Mouse (Mus musculus) large intestine, adult 2 months (tissue): ENCODE measurements around the gene Bri3bp. TPM values are rescaled to one million over a fixed set of nuclear protein-coding genes. Genes with fewer than 3 reads are reported as not detected.

Experiments used
- DNase-seq: peaks from one replicate; pipeline ENCODE4 v3.0.0-alpha.2; 2012; ENCODE audit warnings: low read depth, low spot score
- WGBS: fragments of 180-500 bp; shearing (Covaris S2); methylation state at CpG from one replicate; pipeline ENCODE4 v1.1.7; 2018; 5-methylcytosine and 5-hydroxymethylcytosine counted together
- polyA plus RNA-seq: library from polyadenylated mRNA; depleted of rRNA; stranded (reverse); fragments of >200 nt; gene quantifications from 2 replicates; pipeline ENCODE4 v1.2.3, GENCODE M21; 2012

Gene Bri3bp
- polyA plus RNA-seq, 1 experiment: 9.2 TPM

DNA sequence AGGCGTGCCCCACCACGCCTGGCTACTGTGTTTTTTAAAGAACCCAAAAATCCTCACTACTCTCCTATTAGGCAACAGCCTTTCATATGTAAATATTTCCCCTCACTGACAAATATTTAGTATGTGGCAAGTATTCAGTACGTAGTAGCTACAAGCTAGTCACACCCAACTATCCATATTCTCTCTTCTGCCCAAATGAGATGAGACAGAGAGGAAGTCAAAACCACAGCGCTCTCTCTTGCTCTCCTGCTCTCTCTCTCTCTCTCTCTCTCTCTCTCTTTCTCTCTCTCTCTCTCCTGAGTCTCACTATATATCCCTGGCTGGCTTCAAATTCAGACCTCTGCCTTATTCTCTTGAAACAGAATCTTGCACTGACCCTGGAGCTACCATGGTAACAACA is 3.2 kb downstream of the Bri3bp start:
- WGBS: 71% methylated on average over 4 of the region's 4 CpGs
- DNase-seq: no peak

- 73% methylated on average over 7 of the region's 7 CpGs for WGBS
- no peak for DNase-seq
Measured at GRCm38 (mm10) chr5:125446344-125446743, 5.0 kb downstream of the Bri3bp start.

- 71% methylated on average over 3 of the region's 3 CpGs for WGBS
- no peak for DNase-seq
Measured at GRCm38 (mm10) chr5:125448026-125448425, 6.7 kb downstream of the Bri3bp start.

DNA sequence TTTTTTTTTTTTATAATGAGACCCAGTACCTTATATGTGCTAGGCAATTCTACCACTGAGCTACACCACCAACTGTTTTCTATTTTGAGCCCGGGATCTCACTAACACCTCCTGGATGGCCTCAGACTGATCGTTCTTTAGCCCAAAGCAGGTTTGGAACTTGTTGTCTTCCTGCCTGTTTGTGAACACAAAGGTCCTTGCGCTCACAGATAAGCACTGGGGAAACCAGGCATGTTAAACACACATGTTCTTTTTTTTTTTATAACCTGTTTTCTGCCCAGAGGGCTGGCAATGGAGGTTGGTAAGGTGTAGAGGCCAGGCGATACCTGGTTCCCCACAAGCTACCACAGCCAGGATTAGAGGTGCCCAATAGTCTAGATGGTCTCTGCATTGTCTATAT is 7.3 kb downstream of the Bri3bp start:
- 93% methylated on average over 4 of the region's 4 CpGs for WGBS
- DNase-seq: no peak

GRCm38 (mm10) chr5:125449306-125449705 is 7.9 kb downstream of the Bri3bp start:
- DNase-seq: no peak
- WGBS: 78% methylated on average over 5 of the region's 5 CpGs

GRCm38 (mm10) chr5:125452573-125452972 is 11.2 kb downstream of the Bri3bp start:
- DNase-seq: no peak
- 82% methylated on average over 9 of the region's 9 CpGs for WGBS

DNA sequence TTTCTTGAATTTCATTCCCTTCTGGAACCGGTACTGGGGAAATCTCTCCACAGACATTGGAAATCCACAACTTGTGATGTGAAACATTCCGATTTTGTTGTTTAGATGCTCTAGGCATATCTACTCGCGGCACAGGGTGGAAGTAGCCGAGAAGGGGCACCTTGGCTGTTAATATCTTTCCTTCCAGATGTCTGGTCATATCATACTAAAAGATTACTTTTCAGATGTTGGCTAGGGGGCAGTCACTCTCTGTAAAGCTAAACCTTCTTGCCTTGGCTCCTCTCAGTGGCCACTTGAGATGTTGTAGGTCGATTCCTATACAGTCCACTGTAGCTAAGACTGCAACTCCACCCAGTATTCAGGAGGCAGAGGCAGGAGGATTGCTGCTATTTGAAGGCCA is 14.7 kb downstream of the Bri3bp start:
- DNase-seq: no peak
- WGBS: 89% methylated on average over 6 of the region's 6 CpGs

DNA sequence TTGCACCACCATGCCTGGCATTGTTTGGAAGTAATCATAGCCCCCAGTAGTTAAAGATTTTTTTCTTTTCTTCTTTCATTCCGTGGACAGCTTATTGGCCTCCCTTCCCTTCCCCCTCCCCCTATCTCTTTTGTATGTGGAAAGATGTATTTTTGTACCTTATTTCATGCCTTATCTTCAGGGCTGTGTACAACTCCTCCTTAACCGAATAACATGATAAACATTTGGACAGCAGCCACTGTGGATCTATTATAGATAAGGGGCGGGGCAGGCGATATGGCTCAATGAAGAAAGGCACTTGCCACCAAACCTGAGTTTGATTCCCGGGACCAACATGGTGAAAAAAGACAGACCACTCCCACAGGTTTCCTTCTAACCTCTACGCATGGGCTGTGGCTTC is 16.2 kb downstream of the Bri3bp start:
- 57% methylated on average over 6 of the region's 6 CpGs for WGBS
- no peak for DNase-seq

- no peak for DNase-seq
- 64% methylated on average over 3 of the region's 3 CpGs for WGBS
Measured at GRCm38 (mm10) chr5:125460574-125460973, 19.2 kb downstream of the Bri3bp start.

GRCm38 (mm10) chr5:125461868-125462445 is 20.6 kb downstream of the Bri3bp start:
- no peak for DNase-seq
- WGBS: 43% methylated on average over 10 of the region's 10 CpGs

- DNase-seq: no peak
- 25% methylated on average over 7 of the region's 7 CpGs for WGBS
Measured at GRCm38 (mm10) chr5:125465192-125465591, 23.8 kb downstream of the Bri3bp start.

GRCm38 (mm10) chr5:125465701-125466106 is 24.3 kb downstream of the Bri3bp start:
- DNase-seq: peak; percentile 93
- WGBS: under 1% methylated on average over 25 of the region's 25 CpGs

GRCm38 (mm10) chr5:125466483-125466882 is 25.1 kb downstream of the Bri3bp start:
- no peak for DNase-seq
- WGBS: 78% methylated on average over 5 of the region's 5 CpGs

DNA sequence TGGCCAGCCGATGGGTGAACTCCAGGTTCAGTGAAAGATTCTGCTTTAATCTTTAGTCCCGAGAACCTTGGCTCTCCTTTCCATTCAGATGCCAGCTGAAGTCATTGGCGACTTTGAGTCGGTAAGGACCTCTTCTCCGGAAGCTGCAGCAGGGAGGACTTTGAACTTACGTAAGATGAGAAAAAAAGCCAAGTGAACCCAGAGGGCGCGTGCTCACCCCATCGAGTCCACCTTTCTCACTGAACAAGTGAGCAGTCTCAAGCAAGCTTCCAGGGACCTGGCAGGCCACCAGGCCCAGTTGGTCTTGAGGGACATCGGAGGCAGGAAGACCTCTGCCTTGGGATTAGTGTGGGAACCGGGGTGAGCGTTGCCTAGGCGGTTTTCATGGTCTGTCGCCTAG is 25.9 kb downstream of the Bri3bp start:
- 58% methylated on average over 14 of the region's 14 CpGs for WGBS

GRCm38 (mm10) chr5:125470713-125471112 is 29.3 kb downstream of the Bri3bp start:
- no peak for DNase-seq

More for the DNA sequence above, 25.9 kb downstream of the Bri3bp start:
- DNase-seq: no peak

GRCm38 (mm10) chr5:125472796-125473475 is 31.6 kb downstream of the Bri3bp start:
- no peak for DNase-seq
- 78% methylated on average over 9 of the region's 9 CpGs for WGBS

More at GRCm38 (mm10) chr5:125470713-125471112, 29.3 kb downstream of the Bri3bp start:
- 85% methylated on average over 4 of the region's 4 CpGs for WGBS

DNA sequence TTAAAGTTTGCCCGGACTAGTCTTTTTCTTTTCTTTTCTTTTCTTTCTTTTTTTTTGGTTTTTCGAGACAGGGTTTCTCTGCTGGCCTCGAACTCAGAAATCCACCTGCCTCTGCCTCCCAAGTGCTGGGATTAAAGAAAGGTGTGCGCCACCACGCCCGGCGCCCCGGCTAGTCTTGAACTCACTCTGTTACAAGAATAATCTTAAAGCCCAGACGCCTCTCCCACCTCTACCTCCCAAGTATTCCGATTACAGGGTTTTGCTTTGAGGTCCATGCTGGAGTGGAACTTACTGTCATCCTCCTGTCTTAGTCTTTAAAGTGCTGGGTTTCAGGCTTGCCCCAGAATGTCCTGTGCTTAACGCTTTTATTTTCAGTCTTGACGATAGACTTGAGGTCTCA is 33.7 kb downstream of the Bri3bp start:
- WGBS: 61% methylated on average over 12 of the region's 12 CpGs

DNA sequence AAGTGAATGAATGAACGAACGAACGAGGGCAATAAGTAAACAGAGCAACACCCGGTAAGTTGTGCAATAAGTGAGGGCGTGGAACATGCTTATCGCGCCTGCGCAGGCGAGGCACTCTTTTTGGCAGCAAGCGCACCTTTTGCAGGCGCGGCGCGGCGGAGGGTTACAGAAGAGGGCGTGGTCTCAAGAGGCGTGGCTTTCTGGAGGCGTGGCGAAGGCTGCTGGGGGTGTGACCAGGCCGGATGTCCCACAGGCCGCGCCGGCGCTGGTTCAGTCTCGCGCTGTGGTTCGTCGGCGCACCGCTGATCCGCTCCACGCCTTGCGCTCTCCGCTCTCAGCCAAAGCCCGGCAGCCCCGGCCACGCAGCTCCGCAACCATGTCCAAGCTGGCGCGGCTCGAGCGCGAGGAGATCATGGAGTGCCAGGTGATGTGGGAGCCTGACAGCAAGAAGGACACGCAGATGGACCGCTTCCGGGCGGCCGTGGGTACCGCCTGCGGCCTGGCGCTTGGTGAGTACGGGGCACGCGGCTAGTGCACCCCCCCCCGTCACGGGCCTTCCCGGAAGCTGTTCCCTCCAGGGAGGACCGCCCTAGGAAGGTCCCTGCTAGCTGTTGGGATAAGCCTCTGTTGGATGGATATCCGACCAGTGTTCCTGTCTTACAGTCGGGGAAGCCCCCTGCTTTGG is 34.4 kb downstream of the Bri3bp start, which contains the start of gene Aacs:
Aacs (plus strand) TSS at position 214 of the 685 bp plus-strand sequence.
- WGBS: under 1% methylated on average over 60 of the region's 60 CpGs
- peak; percentile 82 for DNase-seq

More for the DNA sequence above, 33.7 kb downstream of the Bri3bp start:
- no peak for DNase-seq

DNA sequence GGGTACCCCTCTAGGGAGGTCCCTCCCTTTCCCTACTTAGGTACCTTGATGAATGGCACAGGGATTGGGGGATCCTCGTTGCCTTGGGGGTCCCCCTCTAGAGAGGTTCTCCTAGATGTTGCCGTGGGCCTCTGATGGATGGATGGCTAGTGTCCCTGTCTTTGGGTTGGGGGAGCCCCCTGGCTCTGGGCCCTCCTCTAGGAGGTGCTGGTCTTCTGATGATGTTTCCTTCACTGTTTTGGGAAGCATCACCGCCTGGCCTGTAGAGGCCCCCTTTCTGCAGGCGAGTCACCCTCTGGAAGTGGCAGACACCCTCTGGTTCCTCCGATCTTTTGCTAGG is 34.9 kb downstream of the Bri3bp start:
- 8% methylated on average over 5 of the region's 5 CpGs for WGBS
- no peak for DNase-seq

GRCm38 (mm10) chr5:125476799-125477198 is 35.4 kb downstream of the Bri3bp start:
- 32% methylated on average over 7 of the region's 7 CpGs for WGBS
- no peak for DNase-seq

GRCm38 (mm10) chr5:125477533-125477932 is 36.2 kb downstream of the Bri3bp start:
- 64% methylated on average over 7 of the region's 7 CpGs for WGBS
- no peak for DNase-seq
